Mouse (Mus musculus) liver, adult 2 months (tissue): ENCODE data around the gene Rps4x. TPM values are rescaled to one million over a fixed set of nuclear protein-coding genes. Genes with fewer than 3 reads are reported as not detected.

Experiments
- DNase-seq: peaks from one replicate; pipeline ENCODE4 v3.0.0-alpha.2; 2011; ENCODE audit warnings: low read depth, low spot score; ENCODE audit errors: extremely low read depth
- H3K27ac ChIP-seq: fragments of 200-500 bp; replicated peaks from 2 replicates; pipeline ENCODE4 v1.5.1; 2012; ENCODE audit warnings: low read depth, mild to moderate bottlenecking, control low read depth, inconsistent platforms, low read length; ENCODE audit not compliant: insufficient read depth
- H3K27me3 ChIP-seq: fragments of 200-500 bp; 2 replicates; pipeline ENCODE4 v1.6.1; 2012; ENCODE audit warnings: mild to moderate bottlenecking, moderate library complexity, low read length, inconsistent platforms; ENCODE audit not compliant: control insufficient read depth, insufficient read depth
- H3K36me3 ChIP-seq: fragments of 200-500 bp; 2 replicates; pipeline ENCODE4 v1.6.1; 2012; ENCODE audit warnings: low read length, inconsistent platforms; ENCODE audit not compliant: control insufficient read depth, insufficient read depth
- H3K4me1 ChIP-seq: fragments of 200-500 bp; 2 replicates; pipeline ENCODE4 v1.6.1; 2011; ENCODE audit warnings: low read length; ENCODE audit not compliant: control insufficient read depth, insufficient read depth
- H3K4me3 ChIP-seq: fragments of 200-500 bp; 2 replicates; pipeline ENCODE4 v1.5.1; 2011; ENCODE audit warnings: low read depth, mild to moderate bottlenecking, control low read depth, low read length, moderate library complexity; ENCODE audit not compliant: insufficient read depth
- H3K79me2 ChIP-seq: fragments of 200-500 bp; 2 replicates; pipeline ENCODE4 v1.6.1; 2012; ENCODE audit warnings: inconsistent platforms, mild to moderate bottlenecking, low read length, moderate library complexity; ENCODE audit not compliant: control insufficient read depth, insufficient read depth
- H3K9ac ChIP-seq: fragments of 200-500 bp; 2 replicates; pipeline ENCODE4 v1.6.1; 2012; ENCODE audit warnings: low read depth, mild to moderate bottlenecking, control low read depth, inconsistent platforms, low read length
- CTCF ChIP-seq: fragments of 200-500 bp; IDR thresholded peaks from 2 replicates; pipeline ENCODE4 v1.5.1; 2011; ENCODE audit warnings: low read depth, low read length, control low read depth
- POLR2A ChIP-seq: fragments of 200-500 bp; IDR thresholded peaks from 2 replicates; pipeline ENCODE4 v1.6.1; 2011; ENCODE audit warnings: low read length, control low read depth; ENCODE audit not compliant: insufficient read depth; ENCODE audit errors: extremely low read depth
- WGBS: fragments of 180-500 bp; shearing (Covaris S2); methylation state at CpG from one replicate; pipeline ENCODE4 v1.1.7; 2018; 5-methylcytosine and 5-hydroxymethylcytosine counted together
- polyA plus RNA-seq: library from polyadenylated mRNA; depleted of rRNA; stranded (reverse); fragments of >200 nt; gene quantifications from 2 replicates; pipeline ENCODE4 v1.2.3, GENCODE M21; 2012; rRNA removed
- total RNA-seq: library from RNA; depleted of rRNA; stranded (reverse); fragments of >200 nt; gene quantifications from 2 replicates; pipeline ENCODE4 v1.2.3, GENCODE M21; 2014; rRNA removed

The Rps4x gene
- total and polyA plus RNA-seq, 2 experiments: 189 to 619 TPM

- H3K79me2 ChIP-seq: no peaks in the 10 kb centered on the region
- WGBS: under 1% methylated on average over 42 of the region's 42 CpGs
- peak within 1 kb of the TSS; percentile 69 for H3K4me3 ChIP-seq
- no peaks in the 10 kb centered on the region for H3K36me3 ChIP-seq
- peak within 1 kb of the TSS; percentile 98 for H3K27ac ChIP-seq
- H3K4me1 ChIP-seq: peaks cover 2% of the 10 kb centered on the region; the same call in 1 of the 2 replicates
- peak; percentile 76 for DNase-seq
- H3K9ac ChIP-seq: peak within 1 kb of the TSS; percentile 86
- TF ChIP-seq CTCF: no peak
- TF ChIP-seq POLR2A: 0 out of 2 replicates have a peak, but pooled peaks have one; percentile 14
- no peaks in the 10 kb centered on the region for H3K27me3 ChIP-seq
These were observed 32.4 kb downstream of the Rps4x start, which contains the start of gene Ercc6l for GRCm38 (mm10) chrX:102156618-102157422. Gene Ercc6l, minus strand, starts transcription at chrX:102157091.

DNA sequence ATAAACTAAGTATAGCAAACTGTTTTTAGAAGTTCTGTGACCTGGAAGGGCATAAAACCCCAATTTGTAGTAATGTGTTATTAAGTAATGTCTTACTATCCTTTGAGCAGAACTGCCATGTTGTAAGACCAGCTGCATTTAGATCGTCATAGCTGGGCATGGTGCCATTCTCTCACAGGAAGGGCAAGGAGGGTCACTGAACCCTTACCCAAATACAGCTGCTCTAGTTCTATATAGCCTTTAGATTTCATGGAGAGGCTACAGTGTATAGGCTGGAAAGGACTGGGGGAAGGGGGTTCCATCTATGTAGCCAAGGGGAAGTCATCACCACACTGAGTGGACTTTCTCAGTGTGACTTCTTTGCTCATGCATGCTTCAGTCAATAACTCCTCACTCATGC is 48.0 kb downstream of the Rps4x start:
- WGBS: 7% methylated on average over 1 of the region's 1 CpGs
- DNase-seq: no peak
- no peaks in the 10 kb centered on the region for H3K27me3 ChIP-seq
- no peaks in the 10 kb centered on the region for H3K4me1 ChIP-seq
- H3K79me2 ChIP-seq: no peaks in the 10 kb centered on the region
- no peak overlapping the region for H3K9ac ChIP-seq
- H3K36me3 ChIP-seq: no peaks in the 10 kb centered on the region
- no peak overlapping the region for H3K4me3 ChIP-seq
- TF ChIP-seq POLR2A: no peak
- TF ChIP-seq CTCF: no peak
- H3K27ac ChIP-seq: no peak overlapping the region

Other genes starting within 250 kb of the Rps4x start
- 0.74 and 1.5 TPM in 2 replicates for gene Rtl5, start 118.1 kb downstream of the Rps4x start, total RNA-seq
- gene Rtl5, start 118.1 kb downstream of the Rps4x start, polyA plus RNA-seq: 0.76 and 0.97 TPM in 2 replicates
- gene Pin4, start 69.9 kb downstream of the Rps4x start, total RNA-seq: 6.8 and 14.0 TPM in 2 replicates
- gene Pin4, start 69.9 kb downstream of the Rps4x start, polyA plus RNA-seq: 2.2 and 3.8 TPM in 2 replicates
- 0.28 and 0.34 TPM in 2 replicates for gene Ercc6l, start 32.3 kb downstream of the Rps4x start, total RNA-seq
- 0.04 and 0.06 TPM in 2 replicates for gene Ercc6l, start 32.3 kb downstream of the Rps4x start, polyA plus RNA-seq
- not detected in 2 replicates for gene Cited1, start 62.8 kb upstream of the Rps4x start, total RNA-seq
- gene Cited1, start 62.8 kb upstream of the Rps4x start, polyA plus RNA-seq: 0.14 TPM in 1 of 2 replicates, not detected in the other